In genomic region chr16:52056164-52056563, GRCm38 (mm10) we compare ENCODE assay signal across 15 mouse cellular contexts. TPM values are rescaled to one million over a fixed set of nuclear protein-coding genes. Genes with fewer than 3 reads are reported as not detected.
A peak's percentile ranks its signal among the peaks of the same experiment; 100 is the strongest.
DNase-seq lines count a peak whose midpoint lies in the region; ATAC-seq and TF ChIP-seq lines count a peak whose summit lies in the region.
"Had no signal": no experiment of that assay in that cellular context is flagged by ENCODE, and none has a peak within 500 bp of the region (broad histone marks: within the 10 kb centered on the region; RNA-seq: fewer than 3 reads in every experiment).

No protein-coding gene starts in this region.

- WGBS in heart, embryonic 14.5 days = 62% methylated on average over 4 of the region's 4 CpGs
- WGBS in thymus, adult 2 months = 5% methylated on average over 4 of the region's 4 CpGs
- 3% methylated on average over 4 of the region's 4 CpGs for WGBS in bone marrow, adult 2 months
- 37% methylated on average over 4 of the region's 4 CpGs for WGBS in small intestine, adult 2 months
- 70% methylated on average over 4 of the region's 4 CpGs for WGBS in neural tube, embryonic 15.5 days

- no peak for DNase-seq in heart, adult 18-20 months
- no peak for DNase-seq in thymus, adult 2 months
- no peak for DNase-seq in thymus, postnatal 36 days
- DNase-seq: adrenal gland, adult 8-10 months; cerebellum, postnatal 14 days; kidney, postnatal 4 days; liver, embryonic 13.5 days had no signal

- no peak for ATAC-seq in heart, embryonic 14.5 days (ENCODE audit: insufficient number of reproducible peaks, insufficient read depth, low FRiP score, low read depth)
- no peak for ATAC-seq in neural tube, embryonic 15.5 days (ENCODE audit: low FRiP score)
- ATAC-seq: intestine, embryonic 15.5 days had no signal

- H3K4me3 ChIP-seq in heart, embryonic 14.5 days (ENCODE audit: control insufficient read depth in 1 of 2, insufficient read depth in 1 of 2, low read depth in 1 of 2, low read length in 2 of 2) = no peak overlapping the region
- H3K4me3 ChIP-seq in thymus, adult 2 months (ENCODE audit: control insufficient read depth, insufficient read depth, low read length) = no peak overlapping the region
- no peak overlapping the region for H3K4me3 ChIP-seq in bone marrow, adult 2 months (replicated peaks; ENCODE audit: control insufficient read depth, low read depth, low read length)
- no peak overlapping the region for H3K4me3 ChIP-seq in small intestine, adult 2 months (ENCODE audit: low read depth, low read length)
- H3K4me3 ChIP-seq in neural tube, embryonic 15.5 days (replicated peaks) = no peak overlapping the region
- H3K4me3 ChIP-seq: embryonic facial prominence, embryonic 12.5 days; forebrain, embryonic 10.5 days; intestine, embryonic 15.5 days; liver, embryonic 13.5 days; midbrain, embryonic 10.5 days had no signal

- peaks cover 3% of the 10 kb centered on the region; the same call in 1 of the 2 replicates for H3K36me3 ChIP-seq in heart, embryonic 14.5 days (ENCODE audit: control insufficient read depth, insufficient read depth, low read length)
- H3K36me3 ChIP-seq in thymus, adult 2 months (ENCODE audit: control insufficient read depth, insufficient read depth, low read length) = no peaks in the 10 kb centered on the region
- no peaks in the 10 kb centered on the region; the same call in 1 of the 2 replicates for H3K36me3 ChIP-seq in small intestine, adult 2 months (ENCODE audit: control insufficient read depth, insufficient read depth, low read length)
- no peaks in the 10 kb centered on the region for H3K36me3 ChIP-seq in neural tube, embryonic 15.5 days
- H3K36me3 ChIP-seq: intestine, embryonic 15.5 days; liver, embryonic 13.5 days had no signal

- H3K9ac ChIP-seq in heart, embryonic 14.5 days (ENCODE audit: low read length) = no peak overlapping the region
- H3K9ac ChIP-seq in neural tube, embryonic 15.5 days (replicated peaks) = no peak overlapping the region
- H3K9ac ChIP-seq: embryonic facial prominence, embryonic 12.5 days; intestine, embryonic 15.5 days; liver, embryonic 13.5 days had no signal

- TF ChIP-seq CTCF in thymus, adult 2 months (IDR thresholded peaks at IDR 0.05; ENCODE audit: borderline replicate concordance, control insufficient read depth, extremely low read depth, insufficient read depth, low read length, poor library complexity) = no peak
- TF ChIP-seq CTCF in bone marrow, adult 2 months (IDR thresholded peaks at IDR 0.05; ENCODE audit: control insufficient read depth, insufficient read depth, low read length) = no peak
- TF ChIP-seq CTCF in small intestine, adult 2 months (IDR thresholded peaks at IDR 0.05; ENCODE audit: extremely low read depth, insufficient read length, insufficient replicate concordance, low read depth, low read length) = no peak

- H3K27me3 ChIP-seq in heart, embryonic 14.5 days (ENCODE audit: control insufficient read depth, insufficient read depth, low read length) = no peaks in the 10 kb centered on the region
- no peaks in the 10 kb centered on the region for H3K27me3 ChIP-seq in thymus, adult 2 months (ENCODE audit: control insufficient read depth, insufficient read depth, low read length)
- H3K27me3 ChIP-seq in small intestine, adult 2 months (ENCODE audit: control insufficient read depth, insufficient read depth, low read length) = no peaks in the 10 kb centered on the region
- H3K27me3 ChIP-seq in neural tube, embryonic 15.5 days (replicated peaks) = no peaks in the 10 kb centered on the region
- H3K27me3 ChIP-seq: embryonic facial prominence, embryonic 12.5 days; intestine, embryonic 15.5 days; liver, embryonic 13.5 days had no signal

- H3K4me2 ChIP-seq in heart, embryonic 14.5 days (ENCODE audit: low read length) = peak overlapping the region; percentile 21
- no peak overlapping the region for H3K4me2 ChIP-seq in neural tube, embryonic 15.5 days
- H3K4me2 ChIP-seq: embryonic facial prominence, embryonic 12.5 days; intestine, embryonic 15.5 days; liver, embryonic 13.5 days had no signal

- H3K27ac ChIP-seq in heart, embryonic 14.5 days (replicated peaks in 1 of 2; ENCODE audit: control insufficient read depth in 1 of 2, insufficient read depth in 1 of 2, low read depth in 2 of 2, low read length in 2 of 2) = peak overlapping the region; percentile 19 to 53; a peak in 2 of 4 replicates
- H3K27ac ChIP-seq in thymus, adult 2 months (ENCODE audit: control insufficient read depth, insufficient read depth, low read length) = peak overlapping the region; percentile 77
- peak overlapping the region; percentile 25; the same call in 1 of the 2 replicates for H3K27ac ChIP-seq in bone marrow, adult 2 months (ENCODE audit: control insufficient read depth, insufficient read depth, low read depth, low read length, poor library complexity)
- H3K27ac ChIP-seq in small intestine, adult 2 months (ENCODE audit: insufficient read depth, low read depth, low read length) = peak overlapping the region; percentile 52
- H3K27ac ChIP-seq in neural tube, embryonic 15.5 days (replicated peaks) = no peak overlapping the region; the same call in 1 of the 2 replicates
- H3K27ac ChIP-seq: embryonic facial prominence, embryonic 12.5 days; forebrain, embryonic 10.5 days; intestine, embryonic 15.5 days; liver, embryonic 13.5 days; midbrain, embryonic 10.5 days had no signal

- H3K9me3 ChIP-seq in heart, embryonic 14.5 days (ENCODE audit: control insufficient read depth, low read length) = no peaks in the 10 kb centered on the region
- no peaks in the 10 kb centered on the region for H3K9me3 ChIP-seq in neural tube, embryonic 15.5 days (replicated peaks)
- H3K9me3 ChIP-seq: embryonic facial prominence, embryonic 12.5 days; forebrain, embryonic 10.5 days; intestine, embryonic 15.5 days; liver, embryonic 13.5 days; midbrain, embryonic 10.5 days had no signal

- no peak for TF ChIP-seq POLR2A in thymus, adult 2 months (IDR thresholded peaks at IDR 0.05; ENCODE audit: control insufficient read depth, extremely low read depth, insufficient read depth, low read length, poor library complexity)
- TF ChIP-seq POLR2A in bone marrow, adult 2 months (IDR thresholded peaks at IDR 0.05; ENCODE audit: borderline replicate concordance, control insufficient read depth, low read depth, low read length) = no peak
- TF ChIP-seq POLR2A in small intestine, adult 2 months (IDR thresholded peaks at IDR 0.05; ENCODE audit: low read depth, low read length) = no peak

- H3K4me1 ChIP-seq in heart, embryonic 14.5 days (ENCODE audit: control insufficient read depth in 2 of 2, insufficient read depth in 2 of 2, low read length in 2 of 2) = peaks cover 24 to 69% of the 10 kb centered on the region in 2 experiments
- peaks cover 14% of the 10 kb centered on the region for H3K4me1 ChIP-seq in thymus, adult 2 months (replicated peaks; ENCODE audit: control insufficient read depth, insufficient read depth, low read length)
- peaks cover 1% of the 10 kb centered on the region for H3K4me1 ChIP-seq in bone marrow, adult 2 months (ENCODE audit: control insufficient read depth, insufficient read depth, low read length)
- H3K4me1 ChIP-seq in small intestine, adult 2 months (ENCODE audit: control insufficient read depth, insufficient read depth, insufficient read length, low read length) = peaks cover 15% of the 10 kb centered on the region
- peaks cover 28% of the 10 kb centered on the region for H3K4me1 ChIP-seq in neural tube, embryonic 15.5 days

RNA-seq across cellular contexts. Expression of gene Cblb, which starts 25.1 kb away (rescaled TPM):
- polyA plus RNA-seq in heart, embryonic 14.5 days (2014; fragmentation: Nextera tagmentation; extraction: Ambion mirVana) = 13.3 and 14.0 TPM in 2 replicates
- total RNA-seq in heart, adult 18-20 months (2021) = 10 to 100 TPM; 10.9 to 14.4 TPM
- polyA plus RNA-seq in thymus, adult 2 months (2012; rRNA removed) = 22.8 TPM in 2 replicates
- polyA plus RNA-seq in bone marrow, adult 2 months (2011; ENCODE audit: insufficient read depth, insufficient read length, low replicate concordance, missing spikeins) = 5.3 and 6.5 TPM in 2 replicates
- polyA plus RNA-seq in small intestine, adult 2 months (2012; rRNA removed) = 1.7 and 4.7 TPM in 2 replicates
- polyA plus RNA-seq in neural tube, embryonic 15.5 days (2015; fragmentation: Nextera tagmentation; extraction: Ambion mirVana) = 7.7 and 10.8 TPM in 2 replicates
